Mouse (Mus musculus) lung, postnatal 0 days (tissue): Measurements from ENCODE around the gene Nsun5. TPM values are rescaled to one million over a fixed set of nuclear protein-coding genes. Genes with fewer than 3 reads are reported as not detected.
A peak's percentile ranks its signal among the peaks of the same experiment; 100 is the strongest.

Experiments
- ATAC-seq: fragments of 200-750 bp; cut with Nextera tagmentation; 2 replicates; pipeline ENCODE4 v1.8.0; 2017; ENCODE audit warnings: moderate library complexity
- DNase-seq: peaks from one replicate; pipeline ENCODE4 v3.0.0-alpha.2; 2016; ENCODE audit warnings: low spot score
- H3K27ac ChIP-seq: fragments of 300-500 bp; sonication (generic); 2 replicates; pipeline ENCODE4 v1.5.1; 2014; ENCODE audit warnings: antibody characterized with exemption, mild to moderate bottlenecking, low read length, mixed read lengths
- H3K27me3 ChIP-seq: fragments of 300-500 bp; sonication (generic); replicated peaks from 2 replicates; pipeline ENCODE4 v1.6.1; 2014; ENCODE audit warnings: low read length, mixed read lengths; ENCODE audit not compliant: insufficient read depth
- H3K36me3 ChIP-seq: fragments of 300-500 bp; sonication (generic); 2 replicates; pipeline ENCODE4 v1.6.1; 2014; ENCODE audit warnings: low read length, mixed read lengths; ENCODE audit not compliant: insufficient read depth
- H3K4me1 ChIP-seq: fragments of 300-500 bp; sonication (generic); 2 replicates; pipeline ENCODE4 v1.6.1; 2014; ENCODE audit warnings: antibody characterized with exemption, low read depth, low read length, mixed read lengths; ENCODE audit not compliant: insufficient read depth
- H3K4me2 ChIP-seq: fragments of 300-500 bp; sonication (generic); replicated peaks from 2 replicates; pipeline ENCODE4 v1.6.1; 2014; ENCODE audit warnings: low read depth, mild to moderate bottlenecking, low read length, moderate library complexity, mixed read lengths
- H3K4me3 ChIP-seq: fragments of 300-500 bp; sonication (generic); 2 replicates; pipeline ENCODE4 v1.5.1; 2014; ENCODE audit warnings: low read depth, low read length
- H3K9ac ChIP-seq: fragments of 300-500 bp; sonication (generic); replicated peaks from 2 replicates; pipeline ENCODE4 v1.6.1; 2014; ENCODE audit warnings: low read depth, mild to moderate bottlenecking
- H3K9me3 ChIP-seq: fragments of 300-500 bp; sonication (generic); 2 replicates; pipeline ENCODE4 v1.6.1; 2016; ENCODE audit warnings: low read length, mixed read lengths
- CTCF ChIP-seq: IDR thresholded peaks from 2 replicates; pipeline ENCODE4 v1.5.1; 2016; ENCODE audit warnings: antibody characterized with exemption, mild to moderate bottlenecking
- EP300 ChIP-seq: IDR thresholded peaks from 2 replicates; pipeline ENCODE4 v1.6.1; 2016; ENCODE audit warnings: antibody characterized with exemption, mild to moderate bottlenecking, control low read depth
- WGBS: fragments of 180-500 bp; shearing (Covaris S2); extraction: QIAGEN DNeasy Blood & Tissue Kit; methylation state at CpG from one replicate; pipeline ENCODE4 v1.1.7; 2014; 5-methylcytosine and 5-hydroxymethylcytosine counted together
- polyA plus RNA-seq: library from polyadenylated mRNA; unstranded; fragments of >200 nt; fragmentation: Nextera tagmentation; extraction: Ambion mirVana; gene quantifications from 2 replicates; pipeline ENCODE4 v1.2.1, GENCODE M21; 2015

Nsun5 gene
- polyA plus RNA-seq, 1 experiment from 2014 or later: 13.5 TPM

GRCm38 (mm10) chr5:135381356-135381925 is 11.7 kb downstream of the Nsun5 start:
- no peak overlapping the region for H3K9ac ChIP-seq
- no peak overlapping the region for H3K4me2 ChIP-seq
- 91% methylated on average over 10 of the region's 10 CpGs for WGBS
- no peaks in the 10 kb centered on the region for H3K27me3 ChIP-seq
- no peak overlapping the region for H3K4me3 ChIP-seq
- peaks cover 72% of the 10 kb centered on the region for H3K36me3 ChIP-seq
- H3K9me3 ChIP-seq: no peaks in the 10 kb centered on the region
- H3K4me1 ChIP-seq: no peaks in the 10 kb centered on the region
- TF ChIP-seq EP300: no peak
- no peak for TF ChIP-seq CTCF
- ATAC-seq: no peak
- no peak for DNase-seq
- H3K27ac ChIP-seq: no peak overlapping the region

GRCm38 (mm10) chr5:135382746-135383145 is 13.0 kb downstream of the Nsun5 start:
- Histone ChIP-seq H3K4me2 (no peak overlapping the region), H3K27ac (no peak overlapping the region), H3K4me1 (no peaks in the 10 kb centered on the region), H3K9me3 (no peaks in the 10 kb centered on the region), H3K27me3 (no peaks in the 10 kb centered on the region), H3K9ac (no peak overlapping the region), H3K36me3 (peaks cover 78% of the 10 kb centered on the region), H3K4me3 (no peak overlapping the region)
- WGBS: 82% methylated on average over 7 of the region's 7 CpGs
- ATAC-seq (no peak), DNase-seq (no peak)
- TF ChIP-seq CTCF: no peak
- no peak for TF ChIP-seq EP300

GRCm38 (mm10) chr5:135383771-135384170 is 14.0 kb downstream of the Nsun5 start:
- TF ChIP-seq EP300: no peak
- no peak for TF ChIP-seq CTCF
- H3K4me1 ChIP-seq: no peaks in the 10 kb centered on the region
- H3K27ac ChIP-seq: no peak overlapping the region
- no peak overlapping the region for H3K9ac ChIP-seq
- H3K36me3 ChIP-seq: peaks cover 68% of the 10 kb centered on the region
- ATAC-seq: no peak
- no peaks in the 10 kb centered on the region for H3K9me3 ChIP-seq
- no peak for DNase-seq
- no peaks in the 10 kb centered on the region for H3K27me3 ChIP-seq
- no peak overlapping the region for H3K4me3 ChIP-seq
- 86% methylated on average over 10 of the region's 10 CpGs for WGBS
- H3K4me2 ChIP-seq: no peak overlapping the region

- Histone ChIP-seq H3K4me3 (peak within 1 kb of the TSS; percentile 85), H3K27me3 (no peaks in the 10 kb centered on the region), H3K9ac (peak within 1 kb of the TSS; percentile 93), H3K36me3 (peaks cover 21% of the 10 kb centered on the region; the same call in 1 of the 2 replicates), H3K4me1 (peaks cover 12% of the 10 kb centered on the region; the same call in 1 of the 2 replicates), H3K4me2 (peak within 1 kb of the TSS; percentile 95), H3K27ac (peak within 1 kb of the TSS; percentile 90), H3K9me3 (no peaks in the 10 kb centered on the region)
- ATAC-seq (peak; percentile 96), DNase-seq (peak; percentile 93)
- TF ChIP-seq CTCF: no peak
- no peak for TF ChIP-seq EP300
- 2% methylated on average over 60 of the region's 110 CpGs for WGBS
Observed at GRCm38 (mm10) chr5:135394004-135394823, 24.5 kb downstream of the Nsun5 start, which contains the start of gene Pom121. Pom121 (minus strand) TSS chr5:135394546.

GRCm38 (mm10) chr5:135395826-135396225 is 26.1 kb downstream of the Nsun5 start:
- DNase-seq: peak; percentile 61
- WGBS: 42% methylated on average over 5 of the region's 5 CpGs

GRCm38 (mm10) chr5:135399382-135399781 is 29.6 kb downstream of the Nsun5 start:
- DNase-seq (no peak), ATAC-seq (no peak)
- H3K27ac ChIP-seq: no peak overlapping the region
- 44% methylated on average over 6 of the region's 6 CpGs for WGBS
- no peaks in the 10 kb centered on the region for H3K36me3 ChIP-seq
- no peaks in the 10 kb centered on the region for H3K27me3 ChIP-seq
- 0 out of 2 replicates have a peak, but pooled peaks cover 4% of the 10 kb centered on the region for H3K4me1 ChIP-seq
- no peaks in the 10 kb centered on the region for H3K9me3 ChIP-seq
- no peak for TF ChIP-seq CTCF
- no peak for TF ChIP-seq EP300
- H3K4me2 ChIP-seq: no peak overlapping the region
- no peak overlapping the region for H3K9ac ChIP-seq
- no peak overlapping the region for H3K4me3 ChIP-seq

More at GRCm38 (mm10) chr5:135395826-135396225, 26.1 kb downstream of the Nsun5 start:
- Histone ChIP-seq H3K9me3 (no peaks in the 10 kb centered on the region), H3K9ac (no peak overlapping the region), H3K27me3 (no peaks in the 10 kb centered on the region), H3K36me3 (peaks cover 12% of the 10 kb centered on the region; the same call in 1 of the 2 replicates), H3K4me1 (peaks cover 12% of the 10 kb centered on the region; the same call in 1 of the 2 replicates), H3K27ac (no peak overlapping the region), H3K4me2 (no peak overlapping the region), H3K4me3 (no peak overlapping the region)
- no peak for ATAC-seq
- TF ChIP-seq CTCF (peak; percentile 74), EP300 (no peak)
